Mouse (Mus musculus): ENCODE results near the gene Golph3.

- TF ChIP-seq MYC (IDR thresholded peaks at IDR 0.05; ENCODE audit: low read depth, low read length) (peak; percentile 80; the same call in 1 of the 2 replicates), NELFE (IDR thresholded peaks at IDR 0.05; ENCODE audit: low read depth, low read length) (peak; percentile 69), GATA1 (IDR thresholded peaks at IDR 0.05; ENCODE audit: low read depth, low read length) (peak; percentile 100), CTCF (IDR thresholded peaks at IDR 0.05 in 2 of 3, conservative IDR thresholded peaks at IDR 0.05 in 1 of 3; ENCODE audit: control insufficient read depth in 1 of 3, insufficient read depth in 1 of 3, low read depth in 2 of 3, low read length in 3 of 3, poor library complexity in 1 of 3, severe bottlenecking in 1 of 3) (no peak), JUND (IDR thresholded peaks at IDR 0.05; ENCODE audit: low read depth, low read length) (peak; percentile 65; the same call in 1 of the 2 replicates)
Observed at GRCm38 (mm10) chr15:12367306-12368080, 46.2 kb downstream of the Golph3 start.

Measured in MEL (cell line).